Mouse (Mus musculus): ENCODE measurements around the gene 1110051M20Rik. TPM values are rescaled to one million over a fixed set of nuclear protein-coding genes. Genes with fewer than 3 reads are reported as not detected.

The 1110051M20Rik gene
- polyA plus RNA-seq, 1 experiment from 2014 or later = 15.6 TPM

DNA sequence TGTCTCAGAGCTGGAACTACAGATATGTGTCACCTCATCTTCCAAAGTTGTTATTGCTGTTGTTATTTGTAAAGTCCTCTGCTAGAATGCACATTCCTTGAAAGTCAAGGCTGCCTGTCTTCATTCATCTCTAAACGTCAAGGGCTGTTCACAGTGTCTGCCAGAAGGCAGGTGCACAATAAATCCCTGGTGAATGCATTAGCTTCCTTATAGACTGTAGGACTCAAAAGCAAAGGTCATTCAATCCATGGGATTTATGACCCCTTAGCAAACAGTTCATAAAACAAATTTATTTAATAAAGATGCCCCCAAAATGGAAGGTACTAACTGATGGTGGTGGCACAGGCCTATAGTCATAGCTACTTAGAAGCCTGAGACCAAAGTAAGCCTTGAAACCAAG is 5.2 kb upstream of the 1110051M20Rik start:
- peak; percentile 66 for ATAC-seq
- Histone ChIP-seq H3K36me3 (ENCODE audit: control insufficient read depth, insufficient read depth) (no peaks in the 10 kb centered on the region), H3K4me1 (replicated peaks; ENCODE audit: control insufficient read depth, insufficient read depth, low read length) (0 out of 2 replicates have a peak, but pooled peaks cover 4% of the 10 kb centered on the region), H3K4me2 (replicated peaks; ENCODE audit: low read depth) (no peak overlapping the region), H3K9ac (ENCODE audit: low read depth, low read length) (no peak overlapping the region), H3K4me3 (ENCODE audit: low read depth, low read length) (no peak overlapping the region), H3K9me3 (ENCODE audit: control insufficient read depth) (no peaks in the 10 kb centered on the region), H3K27me3 (replicated peaks; ENCODE audit: control insufficient read depth, insufficient read depth, low read length) (no peaks in the 10 kb centered on the region), H3K27ac (ENCODE audit: low read depth, low read length) (0 out of 2 replicates have a peak overlapping the region, but pooled peaks have one; percentile 28)
- TF ChIP-seq CTCF (IDR thresholded peaks at IDR 0.05; ENCODE audit: low read depth) = no peak
- 29% methylated on average over 1 of the region's 1 CpGs for WGBS

DNA sequence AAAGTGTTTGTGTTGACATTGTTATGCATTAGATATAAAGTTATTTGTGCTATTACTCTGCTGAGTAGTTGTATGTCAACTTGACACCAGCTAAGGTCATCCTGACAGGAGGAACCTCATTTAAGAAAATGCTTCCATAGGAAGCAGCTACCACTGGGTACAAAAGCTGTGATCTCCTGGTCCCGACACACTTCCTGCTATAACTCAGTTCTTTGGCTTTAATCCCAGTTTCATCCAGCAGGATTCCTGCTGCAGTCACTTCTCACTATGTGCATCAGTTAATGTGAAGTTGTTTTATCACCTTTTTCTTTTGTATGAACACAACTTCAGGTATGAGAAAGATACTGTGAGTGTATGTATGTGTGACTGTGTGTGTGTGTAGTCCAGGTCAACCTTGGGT is 2.3 kb downstream of the 1110051M20Rik start:
- TF ChIP-seq CTCF (IDR thresholded peaks at IDR 0.05; ENCODE audit: low read depth) = no peak
- no peaks in the 10 kb centered on the region for H3K9me3 ChIP-seq (ENCODE audit: control insufficient read depth)
- no peak overlapping the region for H3K4me2 ChIP-seq (replicated peaks; ENCODE audit: low read depth)
- no peak overlapping the region for H3K4me3 ChIP-seq (ENCODE audit: low read depth, low read length)
- no peaks in the 10 kb centered on the region for H3K36me3 ChIP-seq (ENCODE audit: control insufficient read depth, insufficient read depth)
- H3K9ac ChIP-seq (ENCODE audit: low read depth, low read length) = no peak overlapping the region
- WGBS = 46% methylated on average over 1 of the region's 1 CpGs
- no peak overlapping the region for H3K27ac ChIP-seq (ENCODE audit: low read depth, low read length)
- peaks cover 4% of the 10 kb centered on the region; the same call in 1 of the 2 replicates for H3K4me1 ChIP-seq (replicated peaks; ENCODE audit: control insufficient read depth, insufficient read depth, low read length)
- H3K27me3 ChIP-seq (replicated peaks; ENCODE audit: control insufficient read depth, insufficient read depth, low read length) = no peaks in the 10 kb centered on the region
- ATAC-seq = no peak

DNA sequence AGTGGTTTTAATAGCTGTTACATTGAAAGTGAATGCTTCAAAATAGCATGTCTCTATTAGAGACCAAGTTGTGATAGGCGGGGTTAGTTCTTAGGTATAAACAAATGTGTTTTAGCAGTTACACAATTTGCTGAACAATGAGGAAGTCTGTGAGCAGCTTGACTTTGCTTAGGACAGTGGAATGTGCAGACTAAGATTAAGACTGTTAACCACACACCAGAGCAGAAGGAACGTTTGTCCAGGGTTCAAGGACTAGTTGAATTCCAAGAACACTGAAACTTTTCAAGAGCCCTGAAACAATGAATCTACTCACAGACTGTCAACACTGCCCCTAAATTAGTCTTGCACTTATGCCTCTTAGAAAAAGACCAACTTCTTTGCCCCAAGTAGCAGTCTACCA is 2.8 kb downstream of the 1110051M20Rik start:
- TF ChIP-seq CTCF (IDR thresholded peaks at IDR 0.05; ENCODE audit: low read depth) = no peak
- H3K27me3 ChIP-seq (replicated peaks; ENCODE audit: control insufficient read depth, insufficient read depth, low read length) = no peaks in the 10 kb centered on the region
- no peaks in the 10 kb centered on the region for H3K36me3 ChIP-seq (ENCODE audit: control insufficient read depth, insufficient read depth)
- H3K9ac ChIP-seq (ENCODE audit: low read depth, low read length) = no peak overlapping the region
- WGBS = 38% methylated on average over 2 of the region's 2 CpGs
- no peak overlapping the region for H3K4me3 ChIP-seq (ENCODE audit: low read depth, low read length)
- H3K9me3 ChIP-seq (ENCODE audit: control insufficient read depth) = no peaks in the 10 kb centered on the region
- peaks cover 4% of the 10 kb centered on the region; the same call in 1 of the 2 replicates for H3K4me1 ChIP-seq (replicated peaks; ENCODE audit: control insufficient read depth, insufficient read depth, low read length)
- no peak overlapping the region for H3K4me2 ChIP-seq (replicated peaks; ENCODE audit: low read depth)
- no peak overlapping the region for H3K27ac ChIP-seq (ENCODE audit: low read depth, low read length)
- 0 out of 2 replicates have a peak, but pooled peaks have one; percentile 26 for ATAC-seq

DNA sequence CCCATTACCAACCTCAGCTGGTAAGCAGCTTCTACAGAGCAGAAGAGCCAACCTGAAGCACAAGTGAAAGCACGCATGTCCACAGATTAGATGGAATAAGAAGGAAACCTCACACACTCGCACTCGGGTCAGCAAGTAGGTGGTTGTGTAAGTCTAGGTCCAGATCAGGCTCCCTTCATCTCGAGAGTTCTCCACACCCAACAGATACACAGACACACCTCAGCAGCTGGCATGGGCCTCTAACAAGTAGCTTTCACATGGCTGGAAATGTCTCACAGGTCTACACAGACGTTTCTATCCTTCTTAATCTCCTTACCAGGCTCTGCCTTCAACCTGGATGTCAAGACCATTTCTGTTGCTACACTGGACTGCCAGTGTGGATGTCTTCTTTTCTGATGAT is 3.8 kb downstream of the 1110051M20Rik start:
- Histone ChIP-seq H3K4me3 (ENCODE audit: low read depth, low read length) (no peak overlapping the region), H3K4me2 (replicated peaks; ENCODE audit: low read depth) (no peak overlapping the region), H3K27ac (ENCODE audit: low read depth, low read length) (no peak overlapping the region), H3K4me1 (replicated peaks; ENCODE audit: control insufficient read depth, insufficient read depth, low read length) (peaks cover 4% of the 10 kb centered on the region; the same call in 1 of the 2 replicates), H3K36me3 (ENCODE audit: control insufficient read depth, insufficient read depth) (no peaks in the 10 kb centered on the region), H3K27me3 (replicated peaks; ENCODE audit: control insufficient read depth, insufficient read depth, low read length) (no peaks in the 10 kb centered on the region), H3K9ac (ENCODE audit: low read depth, low read length) (no peak overlapping the region), H3K9me3 (ENCODE audit: control insufficient read depth) (no peaks in the 10 kb centered on the region)
- 57% methylated on average over 5 of the region's 5 CpGs for WGBS
- ATAC-seq = no peak
- no peak for TF ChIP-seq CTCF (IDR thresholded peaks at IDR 0.05; ENCODE audit: low read depth)

DNA sequence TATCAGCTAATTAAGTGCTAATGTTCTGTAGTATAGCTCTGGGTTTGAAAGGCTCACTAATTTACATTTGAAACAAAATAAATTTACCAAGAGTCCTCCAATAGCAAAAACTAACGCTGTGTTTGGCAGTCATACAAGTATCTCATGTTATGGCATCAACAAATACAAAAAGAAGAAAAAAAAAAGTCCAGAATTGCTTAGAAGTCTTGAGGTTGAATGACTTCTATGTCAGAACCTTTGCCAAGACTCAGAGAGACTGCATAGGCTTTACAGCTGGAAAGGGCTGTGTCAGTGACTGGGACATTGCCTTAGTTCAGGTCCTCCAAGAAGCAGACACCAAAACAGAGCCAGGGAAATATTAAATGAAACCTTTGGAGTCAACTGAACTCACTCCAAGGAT is 4.6 kb downstream of the 1110051M20Rik start:
- WGBS = 74% methylated on average over 1 of the region's 1 CpGs
- peaks cover 4% of the 10 kb centered on the region; the same call in 1 of the 2 replicates for H3K4me1 ChIP-seq (replicated peaks; ENCODE audit: control insufficient read depth, insufficient read depth, low read length)
- H3K27ac ChIP-seq (ENCODE audit: low read depth, low read length) = no peak overlapping the region
- no peak overlapping the region for H3K4me2 ChIP-seq (replicated peaks; ENCODE audit: low read depth)
- H3K27me3 ChIP-seq (replicated peaks; ENCODE audit: control insufficient read depth, insufficient read depth, low read length) = no peaks in the 10 kb centered on the region
- no peak for ATAC-seq
- no peak for TF ChIP-seq CTCF (IDR thresholded peaks at IDR 0.05; ENCODE audit: low read depth)
- no peaks in the 10 kb centered on the region for H3K9me3 ChIP-seq (ENCODE audit: control insufficient read depth)
- H3K9ac ChIP-seq (ENCODE audit: low read depth, low read length) = no peak overlapping the region
- H3K4me3 ChIP-seq (ENCODE audit: low read depth, low read length) = no peak overlapping the region
- H3K36me3 ChIP-seq (ENCODE audit: control insufficient read depth, insufficient read depth) = no peaks in the 10 kb centered on the region

DNA sequence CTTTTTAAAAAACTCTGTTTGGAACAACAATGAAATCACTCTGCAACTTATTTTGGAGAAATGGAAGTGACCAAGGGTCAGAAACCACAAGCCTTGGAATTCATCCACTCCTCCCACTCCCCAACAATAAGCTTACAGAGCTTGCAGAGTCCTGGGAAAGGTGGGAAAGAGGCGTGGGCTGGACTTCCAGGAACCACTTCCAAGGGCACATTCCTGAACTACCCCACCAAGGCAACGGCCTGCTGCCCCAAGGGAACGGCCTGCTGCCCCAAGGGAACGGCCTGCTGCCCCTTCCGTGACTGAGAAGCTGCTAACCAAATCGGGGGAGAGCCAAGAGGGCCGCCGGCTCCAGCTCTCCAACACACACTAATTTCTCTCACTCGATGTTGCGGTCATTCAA is 5.2 kb downstream of the 1110051M20Rik start:
- ATAC-seq = no peak

More for the DNA sequence above, 5.2 kb downstream of the 1110051M20Rik start:
- WGBS = 88% methylated on average over 10 of the region's 10 CpGs
- H3K9me3 ChIP-seq (ENCODE audit: control insufficient read depth) = no peaks in the 10 kb centered on the region
- H3K27me3 ChIP-seq (replicated peaks; ENCODE audit: control insufficient read depth, insufficient read depth, low read length) = no peaks in the 10 kb centered on the region
- no peak overlapping the region for H3K4me3 ChIP-seq (ENCODE audit: low read depth, low read length)
- H3K9ac ChIP-seq (ENCODE audit: low read depth, low read length) = no peak overlapping the region
- TF ChIP-seq CTCF (IDR thresholded peaks at IDR 0.05; ENCODE audit: low read depth) = no peak
- H3K36me3 ChIP-seq (ENCODE audit: control insufficient read depth, insufficient read depth) = no peaks in the 10 kb centered on the region
- H3K27ac ChIP-seq (ENCODE audit: low read depth, low read length) = no peak overlapping the region
- peaks cover 4% of the 10 kb centered on the region; the same call in 1 of the 2 replicates for H3K4me1 ChIP-seq (replicated peaks; ENCODE audit: control insufficient read depth, insufficient read depth, low read length)
- no peak overlapping the region for H3K4me2 ChIP-seq (replicated peaks; ENCODE audit: low read depth)

Data from intestine, postnatal 0 days (tissue).